Mouse (Mus musculus) adrenal gland, adult 10 weeks (tissue): ENCODE results near the gene Sox14. TPM values are rescaled to one million over a fixed set of nuclear protein-coding genes. Genes with fewer than 3 reads are reported as not detected.

Experiments
- polyA plus RNA-seq: library from polyadenylated mRNA; stranded (reverse); fragments of 350-450 nt; fragmentation: Illumina TruSeq; extraction: RNeasy Lipid Tissue Mini Kit (QIAGEN cat#74804); gene quantifications from one replicate; pipeline ENCODE4 v1.2.3, GENCODE M21; 2014; ENCODE audit warnings: low read depth, low replicate concordance

The Sox14 gene
- not detected for polyA plus RNA-seq

DNA sequence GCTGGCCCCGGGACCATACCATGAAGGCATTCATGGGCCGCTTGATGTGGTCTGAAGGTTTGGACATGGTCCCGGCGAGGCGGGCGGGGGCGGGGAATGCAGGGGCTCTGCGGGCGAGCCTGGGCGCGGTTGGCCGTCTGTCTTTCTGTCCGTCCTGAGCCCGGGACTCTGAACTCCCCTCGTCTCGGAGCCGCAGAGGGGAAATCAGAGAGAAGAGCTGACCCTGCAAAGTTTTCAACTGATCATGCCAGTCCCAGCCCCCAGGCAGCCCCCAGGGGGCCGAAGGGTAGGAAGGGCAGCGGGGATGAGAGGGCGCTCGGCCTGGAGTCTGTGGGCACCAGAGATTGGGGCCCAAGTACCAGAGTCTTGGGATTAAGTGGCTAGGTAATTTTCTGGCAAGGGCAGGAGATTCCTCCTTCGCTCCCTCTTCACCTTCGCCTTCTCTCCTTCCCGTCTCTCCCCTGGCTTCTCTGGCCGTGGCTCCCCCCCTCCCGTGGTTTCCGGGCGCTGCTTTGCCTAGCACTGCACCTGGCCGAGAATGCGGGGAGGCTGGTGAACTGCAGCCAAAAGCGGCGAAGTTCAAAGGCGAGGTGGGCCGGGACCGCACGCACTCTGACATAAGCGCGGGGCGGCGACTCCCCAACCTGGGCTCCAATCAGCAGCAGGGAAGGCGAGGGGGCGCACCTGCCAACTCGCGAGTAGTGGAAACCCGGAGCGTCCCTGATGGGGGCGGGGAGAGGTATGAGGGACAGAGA, at the start of gene Sox14:
Gene Sox14, minus strand, starts transcription at position 553 of the 755 bp plus-strand sequence.

Other genes starting within 250 kb of the Sox14 start
- 1.3 TPM for gene Dzip1l, start 246.7 kb downstream of the Sox14 start, polyA plus RNA-seq
- gene Cldn18, start 158.9 kb downstream of the Sox14 start, polyA plus RNA-seq = not detected